Mouse (Mus musculus) stomach, postnatal 0 days (tissue): ENCODE measurements around the gene Ascl2. TPM values are rescaled to one million over a fixed set of nuclear protein-coding genes. Genes with fewer than 3 reads are reported as not detected.

ENCODE experiments used
- ATAC-seq: fragments of 200-750 bp; cut with Nextera tagmentation; 2 replicates; pipeline ENCODE4 v1.8.0; 2017; ENCODE audit not compliant: low FRiP score, low TSS enrichment
- DNase-seq: peaks from one replicate; pipeline ENCODE4 v3.0.0-alpha.2; 2016; ENCODE audit warnings: low spot score
- H3K27ac ChIP-seq: fragments of 300-500 bp; sonication (generic); replicated peaks from 2 replicates; pipeline ENCODE4 v1.5.1; 2014; ENCODE audit warnings: mild to moderate bottlenecking, control low read depth
- H3K27me3 ChIP-seq: fragments of 300-500 bp; sonication (generic); 2 replicates; pipeline ENCODE4 v1.6.1; 2014; ENCODE audit warnings: low read length; ENCODE audit not compliant: control insufficient read depth, insufficient read depth
- H3K36me3 ChIP-seq: fragments of 300-500 bp; sonication (generic); 2 replicates; pipeline ENCODE4 v1.6.1; 2014; ENCODE audit warnings: low read length, mixed read lengths; ENCODE audit not compliant: control insufficient read depth, insufficient read depth
- H3K4me1 ChIP-seq: fragments of 300-500 bp; sonication (generic); replicated peaks from 2 replicates; pipeline ENCODE4 v1.6.1; 2014; ENCODE audit warnings: antibody characterized with exemption; ENCODE audit not compliant: control insufficient read depth, insufficient read depth
- H3K4me2 ChIP-seq: fragments of 300-500 bp; sonication (generic); replicated peaks from 2 replicates; pipeline ENCODE4 v1.6.1; 2014; ENCODE audit warnings: low read depth, mild to moderate bottlenecking, control low read depth, moderate library complexity
- H3K4me3 ChIP-seq: fragments of 300-500 bp; sonication (generic); 2 replicates; pipeline ENCODE4 v1.5.1; 2014; ENCODE audit warnings: low read depth, low read length, control low read depth
- H3K9ac ChIP-seq: fragments of 300-500 bp; sonication (generic); 2 replicates; pipeline ENCODE4 v1.6.1; 2014; ENCODE audit warnings: mild to moderate bottlenecking, low read length, control low read depth, mixed read lengths
- H3K9me3 ChIP-seq: fragments of 300-500 bp; sonication (generic); 2 replicates; pipeline ENCODE4 v1.6.1; 2016; ENCODE audit warnings: low read length; ENCODE audit not compliant: control insufficient read depth
- CTCF ChIP-seq: IDR thresholded peaks from 2 replicates; pipeline ENCODE4 v1.5.1; 2016; ENCODE audit warnings: antibody characterized with exemption, low read depth, mild to moderate bottlenecking, moderate library complexity
- EP300 ChIP-seq: optimal IDR thresholded peaks from 2 replicates; pipeline ENCODE3; 2016; ENCODE audit warnings: antibody characterized with exemption
- WGBS: fragments of 180-500 bp; shearing (Covaris S2); extraction: QIAGEN DNeasy Blood & Tissue Kit; methylation state at CpG from one replicate; pipeline ENCODE4 v1.1.7; 2014; 5-methylcytosine and 5-hydroxymethylcytosine counted together
- polyA plus RNA-seq: library from polyadenylated mRNA; unstranded; fragments of >200 nt; fragmentation: Nextera tagmentation; extraction: Ambion mirVana; gene quantifications from 2 replicates; pipeline ENCODE4 v1.2.1, GENCODE M21; 2015

Ascl2 gene
- polyA plus RNA-seq, 1 experiment from 2014 or later: 4.5 TPM

DNA sequence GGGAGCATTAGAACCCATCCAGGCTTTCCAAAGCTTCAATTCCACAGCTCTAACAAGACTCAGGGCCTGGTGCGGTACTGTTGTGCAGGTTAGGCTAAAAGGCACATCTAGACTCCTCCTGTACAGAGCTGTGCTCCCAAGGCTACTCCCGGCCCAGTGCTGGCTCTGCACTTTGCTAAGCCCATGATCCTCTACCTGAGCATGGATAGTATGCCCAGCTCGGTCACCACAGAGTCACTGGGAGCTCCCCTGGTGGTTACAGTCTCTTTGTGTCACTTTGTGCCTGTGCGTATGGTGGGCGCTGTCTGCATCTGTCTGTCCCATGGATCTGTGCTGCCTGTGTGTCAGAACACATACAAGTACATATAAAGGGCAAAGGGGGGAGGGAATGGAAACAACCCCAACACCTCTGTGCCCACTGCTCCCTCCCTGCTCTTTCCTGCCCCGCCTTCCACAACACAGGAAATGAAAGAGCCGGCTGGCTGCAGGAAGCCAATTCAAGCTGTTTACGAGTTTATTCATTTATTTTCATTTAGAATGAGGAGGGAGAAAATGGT is 39.4 kb upstream of the Ascl2 start:
- 46% methylated on average over 8 of the region's 8 CpGs for WGBS
- H3K4me1 ChIP-seq: peaks cover 13% of the 10 kb centered on the region
- no peaks in the 10 kb centered on the region for H3K36me3 ChIP-seq

DNA sequence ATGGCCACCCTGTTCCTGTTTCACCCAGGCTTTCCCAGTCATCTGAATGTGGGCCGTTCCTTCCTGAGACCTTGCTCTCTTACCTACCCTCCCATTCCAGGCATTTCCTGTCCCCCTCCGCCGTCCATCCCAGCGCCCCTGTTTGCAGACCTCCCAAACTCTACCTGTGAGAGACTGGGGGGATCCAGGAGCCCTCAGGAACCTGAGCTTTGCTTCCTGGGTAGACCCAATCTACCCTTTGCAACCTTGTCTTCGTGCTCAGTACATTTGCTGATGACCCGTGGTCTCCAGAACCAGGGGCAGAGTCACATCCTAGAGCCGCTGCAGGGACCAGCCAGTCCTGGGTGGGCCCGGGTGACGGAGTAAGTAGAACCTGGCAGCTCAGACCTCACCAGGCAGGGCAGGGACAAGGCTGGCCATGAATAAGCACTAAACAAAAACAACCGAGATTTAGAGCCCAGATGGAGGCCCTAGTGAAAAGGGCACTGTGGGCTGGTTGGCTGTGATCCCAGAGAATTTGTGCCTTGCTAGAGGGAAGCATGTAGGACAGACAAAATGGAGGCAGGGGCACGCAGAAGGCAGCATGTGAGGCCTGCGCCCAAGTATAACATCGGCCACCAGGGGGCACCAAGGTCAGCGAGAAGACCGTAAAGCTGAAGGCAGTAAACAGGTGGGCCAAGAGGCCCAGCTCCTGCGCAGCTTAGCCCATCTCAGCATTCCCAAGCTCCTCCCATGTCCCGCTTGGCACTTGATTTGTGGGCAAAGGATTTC is 38.7 kb upstream of the Ascl2 start:
- Histone ChIP-seq H3K27ac (peak overlapping the region; percentile 85), H3K9me3 (no peaks in the 10 kb centered on the region), H3K4me3 (no peak overlapping the region), H3K4me1 (peaks cover 13% of the 10 kb centered on the region; the same call in 1 of the 2 replicates), H3K9ac (peak overlapping the region; percentile 35; the same call in 1 of the 2 replicates), H3K4me2 (no peak overlapping the region), H3K27me3 (no peaks in the 10 kb centered on the region), H3K36me3 (no peaks in the 10 kb centered on the region)
- 39% methylated on average over 17 of the region's 17 CpGs for WGBS
- peak; percentile 86 for ATAC-seq
- DNase-seq: peak; percentile 93
- TF ChIP-seq CTCF (peak; percentile 95), EP300 (no peak)

More for the DNA sequence above, 39.4 kb upstream of the Ascl2 start:
- Histone ChIP-seq H3K27ac (peak overlapping the region; percentile 85), H3K4me3 (no peak overlapping the region), H3K9ac (no peak overlapping the region), H3K4me2 (0 out of 2 replicates have a peak overlapping the region, but pooled peaks have one; percentile 15), H3K27me3 (no peaks in the 10 kb centered on the region), H3K9me3 (no peaks in the 10 kb centered on the region)
- TF ChIP-seq EP300 (no peak), CTCF (no peak)
- ATAC-seq: peak; percentile 56
- peak; percentile 48 for DNase-seq

GRCm38 (mm10) chr7:143006756-143007598 is 37.9 kb upstream of the Ascl2 start:
- H3K4me2 ChIP-seq: no peak overlapping the region
- no peak for ATAC-seq
- H3K36me3 ChIP-seq: no peaks in the 10 kb centered on the region
- DNase-seq: no peak
- no peak overlapping the region for H3K9ac ChIP-seq
- H3K27ac ChIP-seq: no peak overlapping the region
- H3K4me3 ChIP-seq: no peak overlapping the region
- WGBS: 94% methylated on average over 8 of the region's 8 CpGs
- peaks cover 10% of the 10 kb centered on the region; the same call in 1 of the 2 replicates for H3K4me1 ChIP-seq
- TF ChIP-seq CTCF: no peak
- TF ChIP-seq EP300: no peak
- H3K27me3 ChIP-seq: no peaks in the 10 kb centered on the region
- H3K9me3 ChIP-seq: no peaks in the 10 kb centered on the region

GRCm38 (mm10) chr7:143006097-143006755 is 37.2 kb upstream of the Ascl2 start:
- H3K4me3 ChIP-seq: no peak overlapping the region
- H3K27me3 ChIP-seq: no peaks in the 10 kb centered on the region
- H3K9me3 ChIP-seq: no peaks in the 10 kb centered on the region
- no peak overlapping the region for H3K9ac ChIP-seq
- DNase-seq: no peak
- H3K27ac ChIP-seq: no peak overlapping the region
- 86% methylated on average over 2 of the region's 2 CpGs for WGBS
- no peak for TF ChIP-seq EP300
- TF ChIP-seq CTCF: no peak
- H3K4me1 ChIP-seq: peaks cover 10% of the 10 kb centered on the region; the same call in 1 of the 2 replicates
- no peaks in the 10 kb centered on the region for H3K36me3 ChIP-seq
- no peak; the same call in 1 of the 2 replicates for ATAC-seq
- H3K4me2 ChIP-seq: no peak overlapping the region

- no peak for TF ChIP-seq EP300
- TF ChIP-seq CTCF: no peak
- H3K4me2 ChIP-seq: no peak overlapping the region
- peaks cover 10% of the 10 kb centered on the region; the same call in 1 of the 2 replicates for H3K4me1 ChIP-seq
- no peaks in the 10 kb centered on the region for H3K27me3 ChIP-seq
- no peaks in the 10 kb centered on the region for H3K36me3 ChIP-seq
- DNase-seq (no peak), ATAC-seq (no peak)
- no peak overlapping the region for H3K9ac ChIP-seq
- no peak overlapping the region for H3K27ac ChIP-seq
- no peaks in the 10 kb centered on the region for H3K9me3 ChIP-seq
- H3K4me3 ChIP-seq: no peak overlapping the region
- WGBS: 85% methylated on average over 6 of the region's 6 CpGs
Observed at GRCm38 (mm10) chr7:143005344-143006096, 36.5 kb upstream of the Ascl2 start.
